Mouse (Mus musculus): ENCODE results near the gene Plscr2.

The Plscr2 gene

DNA sequence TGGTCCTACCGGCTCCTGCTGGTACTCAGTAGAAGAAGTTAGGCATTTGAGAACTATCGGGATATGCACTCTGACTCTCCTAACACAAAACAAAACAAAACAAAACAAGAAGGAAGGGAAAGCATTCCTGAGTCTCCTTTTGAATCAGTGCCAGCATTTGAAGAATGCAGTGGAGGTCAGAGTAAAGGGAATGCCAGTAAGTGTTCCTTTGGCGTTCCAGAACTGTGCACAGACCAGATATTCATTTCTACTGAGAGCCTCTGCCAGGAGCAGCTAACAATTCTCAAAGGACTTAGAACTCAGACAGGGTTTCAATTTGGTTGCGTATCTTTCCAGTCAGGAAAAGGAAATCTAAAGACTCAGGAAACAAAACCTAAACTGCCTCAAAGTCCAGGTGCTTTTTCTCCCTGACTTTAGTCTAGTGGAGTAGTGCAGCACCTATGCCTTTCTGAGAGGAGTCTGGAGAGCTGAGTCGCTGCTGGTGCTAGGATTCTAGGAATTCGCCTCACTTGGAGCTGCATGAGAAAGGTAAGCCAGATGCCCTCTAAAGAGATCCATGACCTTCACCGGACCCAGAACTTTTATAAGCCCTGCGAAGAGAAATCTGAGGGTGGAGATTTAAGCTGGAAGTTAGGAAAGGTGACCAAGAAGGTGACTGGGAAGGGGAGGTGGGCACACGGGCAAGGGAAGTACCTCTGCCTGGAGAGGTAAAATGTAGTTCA is at the start of gene Plscr2:
Gene Plscr2 (plus strand): TSS at position 117 of the 722 bp plus-strand sequence.
- no peak for TF ChIP-seq GATA4 (IDR thresholded peaks at IDR 0.05; ENCODE audit: insufficient replicate concordance, low read length)

DNA sequence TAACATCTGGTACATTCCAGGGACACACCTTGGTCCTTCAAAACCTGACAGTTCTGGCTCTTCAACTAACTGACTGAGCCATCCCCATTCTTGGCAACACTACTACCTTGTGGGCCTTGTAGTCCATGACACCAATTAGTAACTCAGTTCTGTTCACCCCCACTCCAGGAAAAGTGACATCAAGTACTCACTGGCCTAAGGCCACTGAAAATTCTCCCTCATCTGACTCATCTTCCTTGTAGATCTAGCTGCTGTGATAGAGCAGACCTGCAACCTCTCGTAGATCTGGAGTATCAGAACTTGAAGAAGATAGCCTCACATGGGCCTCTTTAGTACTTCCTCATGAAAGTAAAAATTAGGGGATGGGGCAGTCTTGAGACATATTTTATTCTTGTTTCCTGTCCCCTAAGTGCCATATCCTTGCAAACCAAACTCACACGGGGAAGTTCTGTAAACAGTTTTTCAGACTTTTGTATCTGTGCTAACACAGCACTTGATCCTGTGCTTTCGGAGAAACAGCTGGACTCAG is 49.2 kb upstream of the Plscr2 start:
- TF ChIP-seq GATA4 (IDR thresholded peaks at IDR 0.05; ENCODE audit: insufficient replicate concordance, low read length), result no peak

- TF ChIP-seq GATA4 (IDR thresholded peaks at IDR 0.05; ENCODE audit: insufficient replicate concordance, low read length), result no peak
These were observed 48.6 kb upstream of the Plscr2 start for GRCm38 (mm10) chr9:92226795-92227194.

DNA sequence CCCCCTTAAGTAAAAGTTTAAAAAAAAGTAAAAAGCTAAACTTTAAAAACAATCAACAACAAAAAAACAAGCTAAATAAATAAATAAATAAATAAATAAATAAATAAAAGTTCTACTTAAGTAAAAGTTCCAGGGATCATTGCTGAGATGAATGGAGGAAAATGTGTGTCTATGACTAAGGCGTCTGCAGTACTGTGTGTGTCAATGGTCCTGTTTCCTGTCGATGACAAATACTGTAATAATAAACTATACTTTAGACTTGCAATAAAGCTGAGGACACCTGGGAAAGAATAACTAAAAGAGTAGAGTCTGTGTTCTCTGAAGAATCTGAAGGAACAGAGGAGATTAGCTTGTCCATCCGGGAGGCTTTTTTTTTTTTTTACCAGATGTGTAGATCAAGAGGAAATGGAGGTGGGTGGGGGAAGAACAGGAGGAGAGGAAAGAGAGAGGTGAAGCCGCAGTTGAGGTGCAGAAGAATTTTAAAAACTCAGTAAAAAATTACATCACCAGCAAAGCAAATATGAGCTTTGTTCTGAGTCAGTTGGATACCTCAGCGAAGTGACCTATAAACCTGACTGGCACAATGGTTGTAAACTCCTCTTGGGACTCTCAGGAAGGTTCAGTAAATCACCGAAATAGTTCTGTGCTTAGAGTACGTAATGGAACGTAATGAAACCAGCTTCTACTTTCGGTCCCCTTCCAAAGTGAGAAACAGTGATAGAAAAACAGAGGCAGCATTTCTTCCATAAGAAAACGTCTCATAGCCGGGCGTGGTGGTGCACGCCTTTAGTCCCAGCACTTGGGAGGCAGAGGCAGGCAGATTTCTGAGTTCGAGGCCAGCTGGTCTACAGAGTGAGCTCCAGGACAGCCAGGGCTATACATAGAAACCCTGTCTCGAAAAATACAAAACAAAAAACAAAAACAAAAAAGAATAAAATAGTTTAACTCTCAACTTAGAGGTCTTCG is 46.3 kb upstream of the Plscr2 start:
- TF ChIP-seq GATA4 (IDR thresholded peaks at IDR 0.05; ENCODE audit: insufficient replicate concordance, low read length), result no peak

DNA sequence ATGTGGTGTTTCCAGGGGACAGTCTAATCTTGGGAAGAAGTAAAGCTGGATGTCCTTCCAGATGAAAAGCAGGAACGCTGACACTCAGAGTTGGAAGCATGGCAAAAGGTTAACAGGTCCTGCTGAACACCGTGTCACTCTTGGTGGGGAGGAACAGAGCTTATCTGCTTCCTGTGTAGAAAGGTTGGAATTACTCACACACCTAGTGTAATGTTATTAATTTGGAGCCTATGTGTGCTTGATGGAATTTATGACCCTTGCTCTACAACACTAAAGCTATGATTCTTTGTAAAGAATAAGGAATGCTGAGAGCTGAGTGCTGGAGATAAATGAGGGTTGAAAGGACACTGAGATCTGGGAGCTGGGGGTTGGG is 45.6 kb upstream of the Plscr2 start:
- no peak for TF ChIP-seq GATA4 (IDR thresholded peaks at IDR 0.05; ENCODE audit: insufficient replicate concordance, low read length)

DNA sequence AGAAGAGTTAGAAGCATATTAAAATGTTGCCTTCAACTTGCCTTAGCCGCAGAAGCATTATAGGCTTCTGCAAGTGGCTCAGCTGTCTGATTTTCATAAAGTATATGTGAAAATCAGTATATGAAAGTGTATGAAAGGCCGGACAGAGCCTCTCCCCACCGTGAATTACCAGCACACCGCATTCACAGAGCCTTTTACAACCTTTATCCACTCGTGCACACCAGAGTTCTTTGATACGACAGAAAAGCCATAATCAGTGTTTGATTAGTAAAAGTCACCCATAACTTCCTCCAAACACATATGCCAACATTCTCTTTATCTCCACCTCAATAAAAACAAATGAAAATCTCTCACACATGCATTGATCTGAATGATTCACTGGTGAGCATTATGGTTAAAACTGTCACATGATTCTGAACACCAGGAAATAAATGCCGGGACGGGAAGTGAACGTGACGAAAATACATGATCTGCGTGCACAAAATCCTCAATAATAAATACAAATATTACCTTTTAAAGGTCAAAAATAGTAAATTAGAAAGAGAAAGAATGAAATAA is 40.4 kb upstream of the Plscr2 start:
- TF ChIP-seq GATA4 (IDR thresholded peaks at IDR 0.05; ENCODE audit: insufficient replicate concordance, low read length), result no peak

DNA sequence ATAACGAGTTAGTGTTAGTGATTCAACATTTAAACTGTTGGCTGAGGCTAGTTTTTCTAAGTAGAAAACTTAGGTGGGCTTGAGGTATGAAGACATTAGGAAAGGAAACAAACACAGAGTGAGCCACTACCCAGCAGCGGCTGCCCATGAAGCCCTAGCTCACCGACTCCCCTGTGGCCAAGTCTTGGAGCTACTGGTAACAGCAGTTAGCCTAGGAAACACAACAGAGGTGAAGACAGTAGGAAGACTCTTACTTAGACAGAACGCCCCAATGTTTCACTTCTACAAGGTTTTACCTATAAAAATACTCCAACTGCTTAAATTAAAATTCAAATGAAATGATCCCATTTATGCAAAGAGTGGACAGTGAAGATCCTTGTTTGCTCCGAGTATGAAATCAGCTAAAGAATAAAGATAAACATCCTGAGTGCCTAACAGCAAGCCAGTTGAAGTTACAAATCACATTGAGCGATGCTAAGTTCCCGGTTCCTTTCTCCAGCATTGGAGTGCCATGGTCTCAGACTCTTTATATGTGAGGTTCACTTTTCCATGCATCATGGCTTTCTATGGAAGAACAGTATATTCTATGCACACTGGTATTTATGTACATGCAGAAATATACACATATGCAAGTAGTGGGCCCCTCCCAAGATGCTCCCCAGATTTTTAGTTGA is 26.5 kb upstream of the Plscr2 start:
- TF ChIP-seq GATA4 (IDR thresholded peaks at IDR 0.05; ENCODE audit: insufficient replicate concordance, low read length), result no peak

GRCm38 (mm10) chr9:92249447-92249852 is 26.0 kb upstream of the Plscr2 start, which contains the start of gene Plscr1:
Gene Plscr1, plus strand, starts transcription at chr9:92249750.
- TF ChIP-seq GATA4 (IDR thresholded peaks at IDR 0.05; ENCODE audit: insufficient replicate concordance, low read length), result no peak

DNA sequence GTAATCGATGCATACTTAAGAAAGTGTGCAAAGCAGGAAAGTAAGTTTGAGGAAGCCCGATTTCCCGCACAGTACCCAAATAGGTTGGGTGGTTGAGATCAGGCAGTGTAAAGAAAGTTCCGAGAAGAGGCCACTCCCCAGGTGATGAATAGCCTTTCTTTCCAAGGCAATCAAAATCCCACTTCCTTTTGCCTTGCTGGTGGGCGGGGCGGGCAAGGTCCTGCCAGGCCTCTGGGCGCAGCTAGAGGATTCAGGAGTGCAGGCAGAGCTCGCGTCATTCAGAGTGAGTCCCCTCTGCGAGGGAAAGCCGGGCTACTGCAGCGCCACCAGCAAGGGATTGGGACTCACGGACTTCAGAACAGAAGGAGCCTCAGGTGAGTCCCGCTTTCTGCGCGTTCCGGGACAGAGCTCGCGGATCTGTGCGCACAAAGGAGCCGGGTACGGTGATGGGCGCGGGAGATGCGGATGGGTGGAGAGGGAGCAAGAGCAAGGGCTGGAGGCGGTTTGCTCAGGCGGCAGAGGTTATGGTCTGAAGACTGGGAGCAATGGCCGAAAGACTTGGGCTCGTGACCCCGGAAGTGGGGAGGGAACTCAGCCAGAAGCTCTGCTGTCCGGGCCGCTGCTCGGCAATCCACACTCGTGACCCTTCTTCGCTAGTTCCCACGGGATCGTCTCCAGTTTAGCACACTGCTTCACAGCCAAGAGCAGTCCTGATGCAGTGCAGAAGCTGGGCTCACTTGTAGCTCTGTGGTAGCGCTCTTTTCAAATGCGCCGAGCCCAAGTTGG is 25.2 kb upstream of the Plscr2 start:
- TF ChIP-seq GATA4 (IDR thresholded peaks at IDR 0.05; ENCODE audit: insufficient replicate concordance, low read length), result no peak

GRCm38 (mm10) chr9:92252718-92253117 is 22.7 kb upstream of the Plscr2 start:
- no peak for TF ChIP-seq GATA4 (IDR thresholded peaks at IDR 0.05; ENCODE audit: insufficient replicate concordance, low read length)

DNA sequence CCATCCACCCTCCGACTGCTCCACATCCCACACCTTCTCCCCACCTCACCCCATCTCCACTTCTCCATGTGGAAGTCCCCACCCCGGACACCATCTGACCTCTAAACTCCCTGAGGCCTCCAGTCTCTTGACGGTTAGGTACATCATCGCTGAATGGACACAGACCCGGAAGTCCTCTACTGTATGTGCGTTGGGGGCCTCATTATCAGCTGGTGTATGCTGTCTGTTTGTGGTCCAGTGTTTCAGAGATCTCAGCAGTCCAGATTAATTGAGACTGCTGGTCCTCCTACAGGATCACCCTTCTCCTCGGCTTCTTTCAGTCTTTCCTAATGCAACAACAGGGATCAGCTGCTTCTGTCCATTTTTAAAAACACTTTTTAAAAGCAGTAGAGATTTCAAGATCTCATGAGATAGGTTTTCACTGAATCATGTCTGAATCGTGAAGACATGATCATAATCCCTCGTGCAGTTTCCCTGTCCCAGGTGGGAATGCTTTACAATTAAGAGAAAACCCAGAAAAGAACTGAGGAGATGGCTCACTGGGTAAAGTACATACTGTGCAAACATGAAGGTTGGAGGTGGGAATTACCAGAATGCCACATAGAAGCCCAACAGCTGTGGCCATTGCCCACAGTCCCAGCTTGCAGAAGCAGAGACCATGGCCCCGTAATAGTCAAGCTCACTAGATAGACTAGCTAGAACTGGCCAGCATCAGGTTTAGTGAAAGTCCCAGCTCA is 21.6 kb upstream of the Plscr2 start:
- TF ChIP-seq GATA4 (IDR thresholded peaks at IDR 0.05; ENCODE audit: insufficient replicate concordance, low read length), result no peak

GRCm38 (mm10) chr9:92260481-92261159 is 14.8 kb upstream of the Plscr2 start:
- TF ChIP-seq GATA4 (IDR thresholded peaks at IDR 0.05; ENCODE audit: insufficient replicate concordance, low read length), result no peak

DNA sequence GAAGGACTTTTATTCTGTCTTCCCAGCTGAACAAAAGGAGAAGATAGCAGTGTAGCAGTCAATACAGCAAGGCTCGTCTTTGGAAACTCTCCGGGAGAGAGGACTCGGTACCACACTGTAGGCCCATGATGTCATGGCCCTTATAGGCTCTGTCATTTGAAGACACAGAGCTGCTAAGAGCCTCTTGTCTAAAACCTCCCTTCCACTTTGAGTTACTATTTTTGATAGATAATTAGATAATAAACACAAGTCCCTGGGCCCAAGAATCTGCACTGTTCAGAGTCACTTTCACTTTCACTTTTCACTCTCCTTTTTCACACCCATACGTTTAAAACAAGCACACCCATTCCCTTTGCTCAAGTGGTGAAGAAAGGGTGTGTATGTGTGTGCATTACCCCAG is 9.7 kb upstream of the Plscr2 start:
- no peak for TF ChIP-seq GATA4 (IDR thresholded peaks at IDR 0.05; ENCODE audit: insufficient replicate concordance, low read length)
